Mouse (Mus musculus) midbrain, embryonic 15.5 days (tissue): ENCODE measurements at regions not wholly inside any gene's neighbourhood (a gene's known extent, or its start where the extent isn't known, plus 50 kb on each side); places are given as distances from the start of the nearest gene placed in this dataset.

ENCODE experiments used
- ATAC-seq: fragments of 200-750 bp; cut with Nextera tagmentation; replicated peaks from 2 replicates; pipeline ENCODE4 v1.8.0; 2017; ENCODE audit warnings: moderate TSS enrichment
- H3K27ac ChIP-seq: fragments of 300-500 bp; sonication (generic); 2 replicates; pipeline ENCODE4 v1.5.1; 2015; ENCODE audit warnings: mild to moderate bottlenecking, inconsistent platforms
- H3K27me3 ChIP-seq: fragments of 300-500 bp; sonication (generic); replicated peaks from 2 replicates; pipeline ENCODE4 v1.6.1; 2015; ENCODE audit warnings: inconsistent platforms
- H3K36me3 ChIP-seq: fragments of 300-500 bp; sonication (generic); replicated peaks from 2 replicates; pipeline ENCODE4 v1.6.1; 2015; ENCODE audit warnings: inconsistent platforms
- H3K4me1 ChIP-seq: fragments of 300-500 bp; sonication (generic); 2 replicates; pipeline ENCODE4 v1.6.1; 2015; ENCODE audit warnings: inconsistent platforms
- H3K4me2 ChIP-seq: fragments of 300-500 bp; sonication (generic); 2 replicates; pipeline ENCODE4 v1.6.1; 2015; ENCODE audit warnings: inconsistent platforms, mild to moderate bottlenecking, moderate library complexity
- H3K4me3 ChIP-seq: fragments of 300-500 bp; sonication (generic); 2 replicates; pipeline ENCODE4 v1.5.1; 2015; ENCODE audit warnings: mild to moderate bottlenecking, inconsistent platforms
- H3K9ac ChIP-seq: fragments of 300-500 bp; sonication (generic); 2 replicates; pipeline ENCODE4 v1.6.1; 2015; ENCODE audit warnings: mild to moderate bottlenecking, inconsistent platforms
- H3K9me3 ChIP-seq: fragments of 300-500 bp; sonication (generic); 2 replicates; pipeline ENCODE4 v1.6.1; 2016; ENCODE audit warnings: inconsistent platforms
- WGBS: fragments of 180-500 bp; shearing (Covaris S2); methylation state at CpG from one replicate; pipeline ENCODE4 v1.1.7; 2015; ENCODE audit warnings: mixed read lengths; 5-methylcytosine and 5-hydroxymethylcytosine counted together

- no peak overlapping the region for H3K4me2 ChIP-seq
- no peak overlapping the region for H3K4me3 ChIP-seq
- H3K27me3 ChIP-seq = peaks cover 13% of the 10 kb centered on the region; the same call in 1 of the 2 replicates
- WGBS = 50% methylated on average over 4 of the region's 4 CpGs
- ATAC-seq = no peak
- H3K9ac ChIP-seq = no peak overlapping the region
- no peak overlapping the region for H3K27ac ChIP-seq
- H3K4me1 ChIP-seq = no peaks in the 10 kb centered on the region
- H3K9me3 ChIP-seq = no peaks in the 10 kb centered on the region
- H3K36me3 ChIP-seq = no peaks in the 10 kb centered on the region
Measured at GRCm38 (mm10) chr13:94619511-94619910, 169.2 kb upstream of the Tbca start.

GRCm38 (mm10) chr13:94630055-94630454, 158.7 kb upstream of the Tbca start:
- no peaks in the 10 kb centered on the region for H3K9me3 ChIP-seq
- WGBS = 77% methylated on average over 1 of the region's 1 CpGs

GRCm38 (mm10) chr13:94630685-94631084, 158.0 kb upstream of the Tbca start:
- 91% methylated on average over 6 of the region's 6 CpGs for WGBS
- ATAC-seq = no peak
- H3K27ac ChIP-seq = no peak overlapping the region
- H3K9ac ChIP-seq = no peak overlapping the region
- H3K36me3 ChIP-seq = no peaks in the 10 kb centered on the region
- no peaks in the 10 kb centered on the region for H3K4me1 ChIP-seq
- peaks cover 3% of the 10 kb centered on the region; the same call in 1 of the 2 replicates for H3K27me3 ChIP-seq
- no peak overlapping the region for H3K4me3 ChIP-seq
- no peak overlapping the region for H3K4me2 ChIP-seq
- H3K9me3 ChIP-seq = no peaks in the 10 kb centered on the region

More at GRCm38 (mm10) chr13:94630055-94630454, 158.7 kb upstream of the Tbca start:
- no peak for ATAC-seq
- Histone ChIP-seq H3K4me2 (no peak overlapping the region), H3K4me1 (no peaks in the 10 kb centered on the region), H3K36me3 (no peaks in the 10 kb centered on the region), H3K4me3 (no peak overlapping the region), H3K27me3 (peaks cover 3% of the 10 kb centered on the region; the same call in 1 of the 2 replicates), H3K9ac (no peak overlapping the region), H3K27ac (no peak overlapping the region)

GRCm38 (mm10) chr13:94632730-94633129, 156.0 kb upstream of the Tbca start:
- WGBS = 58% methylated on average over 5 of the region's 5 CpGs
- no peaks in the 10 kb centered on the region for H3K4me1 ChIP-seq
- H3K4me2 ChIP-seq = no peak overlapping the region
- H3K27me3 ChIP-seq = 0 out of 2 replicates have a peak, but pooled peaks cover 3% of the 10 kb centered on the region
- H3K9me3 ChIP-seq = no peaks in the 10 kb centered on the region
- no peaks in the 10 kb centered on the region for H3K36me3 ChIP-seq
- H3K4me3 ChIP-seq = no peak overlapping the region
- ATAC-seq = no peak
- H3K9ac ChIP-seq = no peak overlapping the region
- no peak overlapping the region for H3K27ac ChIP-seq

GRCm38 (mm10) chr13:94640336-94640735, 148.4 kb upstream of the Tbca start:
- ATAC-seq = no peak
- Histone ChIP-seq H3K27ac (no peak overlapping the region), H3K9me3 (no peaks in the 10 kb centered on the region), H3K4me1 (peaks cover 6% of the 10 kb centered on the region; the same call in 1 of the 2 replicates), H3K4me2 (no peak overlapping the region), H3K9ac (no peak overlapping the region), H3K27me3 (no peaks in the 10 kb centered on the region), H3K4me3 (no peak overlapping the region), H3K36me3 (no peaks in the 10 kb centered on the region)
- WGBS = 89% methylated on average over 5 of the region's 5 CpGs

GRCm38 (mm10) chr13:94645241-94646206, 143.2 kb upstream of the Tbca start:
- peak; percentile 62 for ATAC-seq
- no peaks in the 10 kb centered on the region; the same call in 1 of the 2 replicates for H3K27me3 ChIP-seq

GRCm38 (mm10) chr13:94646326-94646725, 142.4 kb upstream of the Tbca start:
- H3K27me3 ChIP-seq = no peaks in the 10 kb centered on the region; the same call in 1 of the 2 replicates
- H3K9ac ChIP-seq = no peak overlapping the region
- no peaks in the 10 kb centered on the region for H3K36me3 ChIP-seq
- H3K4me2 ChIP-seq = no peak overlapping the region
- 78% methylated on average over 2 of the region's 2 CpGs for WGBS
- no peak overlapping the region for H3K27ac ChIP-seq
- H3K9me3 ChIP-seq = no peaks in the 10 kb centered on the region
- no peak for ATAC-seq
- H3K4me3 ChIP-seq = no peak overlapping the region
- H3K4me1 ChIP-seq = peaks cover 7% of the 10 kb centered on the region; the same call in 1 of the 2 replicates

More at GRCm38 (mm10) chr13:94645241-94646206, 143.2 kb upstream of the Tbca start:
- Histone ChIP-seq H3K9me3 (no peaks in the 10 kb centered on the region), H3K4me1 (peaks cover 7% of the 10 kb centered on the region; the same call in 1 of the 2 replicates), H3K27ac (peak overlapping the region; percentile 39; the same call in 1 of the 2 replicates), H3K36me3 (no peaks in the 10 kb centered on the region), H3K4me2 (peak overlapping the region; percentile 45), H3K9ac (peak overlapping the region; percentile 31; the same call in 1 of the 2 replicates), H3K4me3 (peak overlapping the region; percentile 29)
- WGBS = 59% methylated on average over 19 of the region's 19 CpGs

GRCm38 (mm10) chr13:94646781-94647555, 141.7 kb upstream of the Tbca start:
- H3K27ac ChIP-seq = no peak overlapping the region
- H3K4me1 ChIP-seq = peaks cover 7% of the 10 kb centered on the region; the same call in 1 of the 2 replicates
- no peak overlapping the region for H3K9ac ChIP-seq
- no peak for ATAC-seq
- H3K4me3 ChIP-seq = no peak overlapping the region
- H3K27me3 ChIP-seq = no peaks in the 10 kb centered on the region; the same call in 1 of the 2 replicates
- H3K4me2 ChIP-seq = no peak overlapping the region
- WGBS = 66% methylated on average over 12 of the region's 12 CpGs
- H3K36me3 ChIP-seq = no peaks in the 10 kb centered on the region
- no peaks in the 10 kb centered on the region for H3K9me3 ChIP-seq

GRCm38 (mm10) chr13:94647566-94647965, 141.1 kb upstream of the Tbca start:
- no peak overlapping the region for H3K4me3 ChIP-seq
- no peaks in the 10 kb centered on the region; the same call in 1 of the 2 replicates for H3K27me3 ChIP-seq
- no peaks in the 10 kb centered on the region for H3K36me3 ChIP-seq
- H3K27ac ChIP-seq = no peak overlapping the region
- no peak for ATAC-seq
- H3K4me1 ChIP-seq = peaks cover 7% of the 10 kb centered on the region; the same call in 1 of the 2 replicates
- no peaks in the 10 kb centered on the region for H3K9me3 ChIP-seq
- no peak overlapping the region for H3K9ac ChIP-seq
- H3K4me2 ChIP-seq = no peak overlapping the region
- WGBS = 25% methylated on average over 5 of the region's 5 CpGs

GRCm38 (mm10) chr13:94650951-94651350, 137.8 kb upstream of the Tbca start:
- Histone ChIP-seq H3K9me3 (no peaks in the 10 kb centered on the region), H3K9ac (no peak overlapping the region), H3K4me3 (no peak overlapping the region), H3K27me3 (no peaks in the 10 kb centered on the region; the same call in 1 of the 2 replicates), H3K4me2 (no peak overlapping the region), H3K4me1 (no peaks in the 10 kb centered on the region), H3K36me3 (no peaks in the 10 kb centered on the region), H3K27ac (no peak overlapping the region)
- 63% methylated on average over 7 of the region's 7 CpGs for WGBS
- no peak for ATAC-seq

GRCm38 (mm10) chr13:94667604-94668003, 121.1 kb upstream of the Tbca start:
- Histone ChIP-seq H3K27ac (no peak overlapping the region), H3K4me1 (no peaks in the 10 kb centered on the region), H3K9ac (no peak overlapping the region), H3K4me2 (no peak overlapping the region), H3K9me3 (no peaks in the 10 kb centered on the region), H3K36me3 (no peaks in the 10 kb centered on the region), H3K27me3 (peaks cover 56% of the 10 kb centered on the region), H3K4me3 (no peak overlapping the region)
- ATAC-seq = no peak
- WGBS = 63% methylated on average over 9 of the region's 9 CpGs

GRCm38 (mm10) chr13:94668276-94668675, 120.4 kb upstream of the Tbca start:
- Histone ChIP-seq H3K27me3 (peaks cover 58% of the 10 kb centered on the region), H3K27ac (no peak overlapping the region), H3K4me2 (no peak overlapping the region), H3K9ac (no peak overlapping the region), H3K9me3 (no peaks in the 10 kb centered on the region), H3K4me3 (no peak overlapping the region), H3K4me1 (no peaks in the 10 kb centered on the region), H3K36me3 (no peaks in the 10 kb centered on the region)
- no peak for ATAC-seq
- 15% methylated on average over 5 of the region's 5 CpGs for WGBS
